In genomic region chr1:188980050-188980449, GRCm38 (mm10) we compare ENCODE assay signal across 9 mouse cellular contexts. TPM values are rescaled to one million over a fixed set of nuclear protein-coding genes. Genes with fewer than 3 reads are reported as not detected.
A peak's percentile ranks its signal among the peaks of the same experiment; 100 is the strongest.
DNase-seq lines count a peak whose midpoint lies in the region; ATAC-seq and TF ChIP-seq lines count a peak whose summit lies in the region.
"Had no signal": no experiment of that assay in that cellular context is flagged by ENCODE, and none has a peak within 500 bp of the region (broad histone marks: within the 10 kb centered on the region; RNA-seq: fewer than 3 reads in every experiment).

No protein-coding gene starts in this region.

- in situ Hi-C loops in CH12.LX (cut with MboI; ENCODE audit: low pct_ligation_motif_present, low pct_unique_long_range_greater_than_20kb, low sequenced_read_pairs): no loop called here

- no peak overlapping the region for H3K4me2 ChIP-seq in CH12.LX (ENCODE audit: insufficient read depth, low read depth, poor library complexity, severe bottlenecking)
- no peak overlapping the region for H3K4me2 ChIP-seq in midbrain, embryonic 14.5 days (ENCODE audit: low read length)
- H3K4me2 ChIP-seq: hindbrain, embryonic 15.5 days had no signal

- H3K9me3 ChIP-seq in CH12.LX (replicated peaks; ENCODE audit: low read length): no peaks in the 10 kb centered on the region
- H3K9me3 ChIP-seq in midbrain, embryonic 14.5 days (ENCODE audit: control insufficient read depth, low read length): no peaks in the 10 kb centered on the region
- H3K9me3 ChIP-seq: hindbrain, embryonic 15.5 days had no signal

- no peak overlapping the region for H3K4me3 ChIP-seq in CH12.LX (replicated peaks in 1 of 3; ENCODE audit: low read depth in 2 of 3, low read length in 2 of 3, poor library complexity in 1 of 3)
- no peak overlapping the region for H3K4me3 ChIP-seq in midbrain, embryonic 14.5 days (replicated peaks; ENCODE audit: low read depth, low read length)
- H3K4me3 ChIP-seq: hindbrain, embryonic 15.5 days had no signal

- DNase-seq in A20 (ENCODE audit: low read depth, low spot score): peak; percentile 63
- peak; percentile 63 for DNase-seq in CH12.LX (ENCODE audit: extremely low read depth)
- peak; percentile 47 for DNase-seq in brain, embryonic 14.5 days (ENCODE audit: low read depth)
- peak; percentile 39 for DNase-seq in hindlimb bud, embryonic 11.5 days (ENCODE audit: extremely low spot score, low read depth, low spot score)
- DNase-seq in left cerebral cortex, postnatal 25 days (ENCODE audit: low spot score in 2 of 2): peak; percentile 40 to 56
- peak; percentile 74 for DNase-seq in midbrain, embryonic 14.5 days
- peak; percentile 57 for DNase-seq in thymus, postnatal 25 days

- TF ChIP-seq CTCF in CH12.LX (conservative IDR thresholded peaks at IDR 0.05 in 1 of 2, IDR thresholded peaks at IDR 0.05 in 1 of 2; ENCODE audit: low read depth in 2 of 2, low read length in 2 of 2): peak; percentile 69 to 87
- peak; percentile 84 for TF ChIP-seq CTCF in brain, embryonic 14.5 days (IDR thresholded peaks at IDR 0.05; ENCODE audit: borderline replicate concordance, extremely low read depth, insufficient read depth, insufficient read length)

- ATAC-seq in erythroblast, adult 5-6 weeks (replicated peaks; ENCODE audit: low FRiP score, poor library complexity, severe bottlenecking): peak; percentile 94
- ATAC-seq in midbrain, embryonic 14.5 days (ENCODE audit: low FRiP score, low TSS enrichment): no peak

- no peak overlapping the region for H3K9ac ChIP-seq in CH12.LX (ENCODE audit: insufficient read depth, low read depth)
- no peak overlapping the region for H3K9ac ChIP-seq in midbrain, embryonic 14.5 days (replicated peaks; ENCODE audit: low read length)
- H3K9ac ChIP-seq: hindbrain, embryonic 15.5 days had no signal

- H3K27me3 ChIP-seq in CH12.LX (replicated peaks): no peaks in the 10 kb centered on the region
- H3K27me3 ChIP-seq in midbrain, embryonic 14.5 days (ENCODE audit: control insufficient read depth, insufficient read depth, low read length): no peaks in the 10 kb centered on the region
- H3K27me3 ChIP-seq: hindbrain, embryonic 15.5 days had no signal

- dilution Hi-C loops in CH12.LX (cut with MboI; ENCODE audit: extremely low pct_ligation_motif_present, extremely low pct_unique_long_range_greater_than_20kb, low sequenced_read_pairs): no loop called here

- TF ChIP-seq EP300 in CH12.LX (IDR thresholded peaks at IDR 0.05; ENCODE audit: low read length): no peak

- TF ChIP-seq POLR2A in CH12.LX (IDR thresholded peaks at IDR 0.05; ENCODE audit: low read depth, low read length): no peak
- TF ChIP-seq POLR2A in brain, embryonic 14.5 days (IDR thresholded peaks at IDR 0.05; ENCODE audit: borderline replicate concordance, extremely low read depth, insufficient read depth, insufficient read length, poor library complexity, severe bottlenecking): no peak

- intact Hi-C loops in left cerebral cortex, postnatal 25 days (cut with DNase I): no loop called here

- peak; percentile 18 for TF ChIP-seq RAD21 in CH12.LX (IDR thresholded peaks at IDR 0.05; ENCODE audit: low read depth, low read length)

- no peaks in the 10 kb centered on the region for H3K4me1 ChIP-seq in CH12.LX (ENCODE audit: control insufficient read depth in 1 of 2, insufficient read depth in 2 of 2)
- no peaks in the 10 kb centered on the region for H3K4me1 ChIP-seq in midbrain, embryonic 14.5 days (ENCODE audit: control insufficient read depth, insufficient read depth, low read length)
- H3K4me1 ChIP-seq: hindbrain, embryonic 15.5 days had no signal

- H3K79me2 ChIP-seq in CH12.LX (replicated peaks; ENCODE audit: control insufficient read depth, extremely low read depth, insufficient read depth, poor library complexity, severe bottlenecking): no peaks in the 10 kb centered on the region

- H3K27ac ChIP-seq in CH12.LX (ENCODE audit: insufficient read depth, low read depth): no peak overlapping the region
- H3K27ac ChIP-seq in midbrain, embryonic 14.5 days (replicated peaks; ENCODE audit: low read depth, low read length): no peak overlapping the region
- H3K27ac ChIP-seq: hindbrain, embryonic 15.5 days had no signal

- WGBS in midbrain, embryonic 14.5 days: 30% methylated on average over 3 of the region's 3 CpGs

- H3K36me3 ChIP-seq in CH12.LX (replicated peaks in 1 of 2; ENCODE audit: control insufficient read depth in 1 of 2, insufficient read depth in 1 of 2, low read length in 1 of 2): peaks cover 61 to 86% of the 10 kb centered on the region in 2 experiments
- H3K36me3 ChIP-seq in midbrain, embryonic 14.5 days (ENCODE audit: control insufficient read depth, insufficient read depth, low read length): peaks cover 84% of the 10 kb centered on the region

TF ChIP-seq in CH12.LX, 34 proteins besides CTCF, POLR2A, EP300 and RAD21:
- TF ChIP-seq TCF12 (IDR thresholded peaks at IDR 0.05; ENCODE audit: low read depth, low read length) (no peak), MAX (IDR thresholded peaks at IDR 0.05; ENCODE audit: low read length) (peak; percentile 85), ELF1 (IDR thresholded peaks at IDR 0.05; ENCODE audit: low read depth, low read length) (no peak), GABPA (IDR thresholded peaks at IDR 0.05; ENCODE audit: insufficient replicate concordance, low read depth, low read length) (no peak), BHLHE40 (IDR thresholded peaks at IDR 0.05; ENCODE audit: low read depth, low read length) (no peak), SMC3 (IDR thresholded peaks at IDR 0.05; ENCODE audit: low read depth, low read length) (peak; percentile 38; the same call in 1 of the 2 replicates), HCFC1 (IDR thresholded peaks at IDR 0.05; ENCODE audit: low read depth, low read length) (no peak), MYC (IDR thresholded peaks at IDR 0.05; ENCODE audit: low read depth, low read length) (peak; percentile 83), ZMIZ1 (IDR thresholded peaks at IDR 0.05; ENCODE audit: low read depth, low read length) (no peak)

RNA-seq across cellular contexts. Expression of gene Kctd3, which starts 27.6 kb away (rescaled TPM):
- total RNA-seq in CH12.LX (2012; rRNA removed) (16.5 and 18.0 TPM in 2 replicates), CH12.LX (2014; rRNA removed) (8.4 and 8.9 TPM in 2 replicates)
- 15.4 and 20.5 TPM in 2 replicates for polyA plus RNA-seq in CH12.LX (2012; ENCODE audit: insufficient read length, low read depth)
- 92.3 and 97.5 TPM in 2 replicates for polyA plus RNA-seq in brain, embryonic 14.5 days (2012; rRNA removed)
- total RNA-seq in erythroblast, adult 5-6 weeks (2015; ENCODE audit: low replicate concordance): 2.3 and 3.8 TPM in 2 replicates
- total RNA-seq in erythroblast, adult 5-6 weeks (2017; ENCODE audit: low replicate concordance): 4.6 and 8.1 TPM in 2 replicates
- 100 to 1,000 TPM in 1 of 2 experiments, 10 to 100 TPM in 1; 92.8 to 100 TPM for total RNA-seq in left cerebral cortex, postnatal 25 days (2021)
- 43.1 and 53.9 TPM in 2 replicates for polyA plus RNA-seq in midbrain, embryonic 14.5 days (2014; fragmentation: Nextera tagmentation; extraction: Ambion mirVana)

Comparison
In these comparisons a context has a peak if more than half of its experiments do, and no peak if none do; other contexts are left out.
1. RNA of gene Kctd3, which starts 27.6 kb away (total RNA-seq): 92.8 to 100 TPM in left cerebral cortex, postnatal 25 days; 8.4 to 18.0 TPM in CH12.LX and 2.3 to 8.1 TPM in erythroblast, adult 5-6 weeks; every median in the first group is over 4 times any median in the second.
2. Peak in every context shown above with its lines, with median percentiles within 50 percentile points of each other: DNase-seq.